Mouse (Mus musculus) CH12.LX (cell line): ENCODE measurements around the gene Tbl1xr1.

Source experiments
- CHD1 ChIP-seq: IDR thresholded peaks from 2 replicates; pipeline ENCODE4 v1.6.1; 2012; ENCODE audit warnings: low read depth, low read length, improper control_type of control experiment, inconsistent platforms
- CHD2 ChIP-seq: IDR thresholded peaks from 2 replicates; pipeline ENCODE4 v1.6.1; 2011; ENCODE audit warnings: low read length, improper control_type of control experiment
- CTCF ChIP-seq, 2 experiments: IDR thresholded peaks in 1 of 2; conservative IDR thresholded peaks in 1 of 2; 2 replicates each; pipeline ENCODE4 v1.5.1; 2011 to 2012; ENCODE audit warnings: low read depth in 2 of 2, low read length in 2 of 2, improper control_type of control experiment in 1 of 2, inconsistent platforms in 1 of 2, mild to moderate bottlenecking in 1 of 2, moderate library complexity in 1 of 2
- HCFC1 ChIP-seq: IDR thresholded peaks from 2 replicates; pipeline ENCODE4 v1.6.1; 2012; ENCODE audit warnings: low read depth, mild to moderate bottlenecking, inconsistent platforms, low read length, improper control_type of control experiment
- IRF4 ChIP-seq: IDR thresholded peaks from 2 replicates; pipeline ENCODE4 v1.6.1; 2014; ENCODE audit warnings: low read depth, mild to moderate bottlenecking, inconsistent platforms, low read length, improper control_type of control experiment
- MAX ChIP-seq: IDR thresholded peaks from 2 replicates; pipeline ENCODE4 v1.6.1; 2011; ENCODE audit warnings: low read length, improper control_type of control experiment
- MAZ ChIP-seq: IDR thresholded peaks from 2 replicates; pipeline ENCODE4 v1.6.1; 2012; ENCODE audit warnings: low read depth, mild to moderate bottlenecking, inconsistent platforms, low read length, improper control_type of control experiment, moderate library complexity
- NRF1 ChIP-seq: IDR thresholded peaks from 2 replicates; pipeline ENCODE4 v1.6.1; 2014; ENCODE audit warnings: low read depth, mild to moderate bottlenecking, inconsistent platforms, low read length, improper control_type of control experiment, moderate library complexity
- POLR2A ChIP-seq: IDR thresholded peaks from 2 replicates; pipeline ENCODE4 v1.6.1; 2011; ENCODE audit warnings: low read depth, mild to moderate bottlenecking, improper control_type of control experiment, low read length
- POLR2AphosphoS2 ChIP-seq: IDR thresholded peaks from 2 replicates; pipeline ENCODE4 v1.6.1; 2011; ENCODE audit warnings: low read depth, low read length, improper control_type of control experiment
- TCF12 ChIP-seq: IDR thresholded peaks from 2 replicates; pipeline ENCODE4 v1.6.1; 2014; ENCODE audit warnings: low read depth, mild to moderate bottlenecking, inconsistent platforms, low read length, improper control_type of control experiment
- USF2 ChIP-seq: conservative IDR thresholded peaks from 2 replicates; pipeline ENCODE4 v1.6.1; 2011; ENCODE audit warnings: low read depth, low read length, improper control_type of control experiment
- ZKSCAN1 ChIP-seq: IDR thresholded peaks from 2 replicates; pipeline ENCODE4 v1.6.1; 2012; ENCODE audit warnings: low read depth, inconsistent platforms, low read length, improper control_type of control experiment, borderline replicate concordance

DNA sequence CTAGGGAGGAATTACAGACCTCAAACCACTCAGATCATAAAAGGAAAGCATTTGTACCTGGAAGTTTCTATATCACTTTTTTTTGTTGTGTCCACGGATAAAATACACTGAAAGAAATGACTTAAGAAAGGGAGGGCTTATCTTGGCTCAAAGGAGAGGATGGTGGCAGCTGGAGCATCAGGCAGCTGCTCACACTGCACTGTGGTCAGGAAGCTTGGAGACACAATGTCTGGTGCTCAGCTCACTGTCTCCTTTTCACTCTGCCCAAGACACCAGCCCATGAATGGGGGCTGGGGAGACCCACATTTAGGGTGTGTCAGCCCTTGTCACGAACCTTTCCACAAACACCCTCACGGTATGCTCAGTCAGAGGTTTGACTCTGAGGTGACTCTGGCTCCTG, 154.2 kb downstream of the Tbl1xr1 start:
- TF ChIP-seq TCF12 = no peak
- TF ChIP-seq IRF4 = no peak
- TF ChIP-seq ZKSCAN1 = no peak
- no peak for TF ChIP-seq NRF1
- no peak for TF ChIP-seq CTCF (conservative IDR thresholded peaks at IDR 0.05 in 1 of 2, IDR thresholded peaks at IDR 0.05 in 1 of 2; ENCODE audit: low read depth in 2 of 2, low read length in 2 of 2)
- no peak for TF ChIP-seq POLR2A
- no peak for TF ChIP-seq USF2
- TF ChIP-seq HCFC1 = no peak
- TF ChIP-seq MAX = no peak
- TF ChIP-seq POLR2AphosphoS2 = no peak
- no peak for TF ChIP-seq CHD2
- TF ChIP-seq MAZ = no peak
- no peak for TF ChIP-seq CHD1
